28 mouse cellular contexts compared by ENCODE assay signal in the genomic region with DNA sequence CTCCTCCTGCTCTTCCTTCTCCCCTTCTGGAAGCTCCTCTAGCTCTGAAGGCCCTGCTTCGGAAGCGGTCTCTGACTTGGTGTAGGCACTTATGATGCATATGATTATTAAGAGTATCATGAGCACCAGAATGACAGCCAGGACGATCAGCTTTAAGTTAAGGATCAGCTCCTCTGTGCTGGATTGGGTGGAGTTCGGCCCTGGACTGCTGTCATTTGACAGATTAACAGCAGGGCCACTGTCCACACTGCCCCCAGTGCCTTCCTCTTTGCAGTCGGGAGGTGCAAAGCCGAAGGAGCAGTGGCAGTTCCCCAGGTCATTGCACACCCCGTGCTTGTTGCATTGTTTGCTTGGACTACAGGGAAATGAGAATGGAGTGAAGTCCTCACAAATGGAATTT. TPM values are rescaled to one million over a fixed set of nuclear protein-coding genes. Genes with fewer than 3 reads are reported as not detected.
DNase-seq lines count a peak whose midpoint lies in the region; ATAC-seq and TF ChIP-seq lines count a peak whose summit lies in the region.
"Had no signal": no experiment of that assay in that cellular context is flagged by ENCODE, and none has a peak within 500 bp of the region (broad histone marks: within the 10 kb centered on the region; RNA-seq: fewer than 3 reads in every experiment).

No protein-coding gene starts in this region.

- peak; percentile 48 for ATAC-seq in common myeloid progenitor, adult 5-6 weeks (replicated peaks; ENCODE audit: low read depth, poor library complexity, severe bottlenecking)
- no peak for ATAC-seq in liver, embryonic 14.5 days (ENCODE audit: insufficient read depth)
- peak; percentile 68 for ATAC-seq in megakaryocyte progenitor cell, adult 5-6 weeks (replicated peaks; ENCODE audit: poor library complexity)
- ATAC-seq in hindbrain, embryonic 12.5 days (ENCODE audit: low FRiP score), result no peak
- ATAC-seq: forebrain, postnatal 0 days; intestine, embryonic 15.5 days; midbrain, embryonic 16.5 days had no signal

- H3K36me3 ChIP-seq in liver, embryonic 14.5 days (replicated peaks; ENCODE audit: control insufficient read depth, insufficient read depth, low read depth), result no peaks in the 10 kb centered on the region
- no peaks in the 10 kb centered on the region for H3K36me3 ChIP-seq in hindbrain, embryonic 12.5 days
- H3K36me3 ChIP-seq: embryonic facial prominence, embryonic 15.5 days; forebrain, embryonic 10.5 days; heart, embryonic 12.5 days; intestine, embryonic 15.5 days; limb, embryonic 12.5 days had no signal

- no peak for TF ChIP-seq CTCF in liver, embryonic 14.5 days (IDR thresholded peaks at IDR 0.05; ENCODE audit: low read depth)

- no peak for TF ChIP-seq EP300 in liver, embryonic 14.5 days (IDR thresholded peaks at IDR 0.05; ENCODE audit: low read depth)

- no peak overlapping the region for H3K27ac ChIP-seq in liver, embryonic 14.5 days
- no peak overlapping the region for H3K27ac ChIP-seq in hindbrain, embryonic 12.5 days
- H3K27ac ChIP-seq: embryonic facial prominence, embryonic 15.5 days; forebrain, embryonic 10.5 days; gastrocnemius, adult 2 months; hindbrain, embryonic 14.5 days; intestine, embryonic 15.5 days; limb, embryonic 12.5 days had no signal

- peaks cover 0 to 9% of the 10 kb centered on the region in 2 experiments; a peak in 2 of 4 replicates for H3K4me1 ChIP-seq in liver, embryonic 14.5 days (replicated peaks; ENCODE audit: control insufficient read depth in 2 of 2, insufficient read depth in 2 of 2, low read length in 1 of 2)
- H3K4me1 ChIP-seq in hindbrain, embryonic 12.5 days, result no peaks in the 10 kb centered on the region
- H3K4me1 ChIP-seq: embryonic facial prominence, embryonic 15.5 days; forebrain, embryonic 10.5 days; heart, embryonic 12.5 days; intestine, embryonic 15.5 days; limb, embryonic 12.5 days had no signal

- H3K9me3 ChIP-seq in liver, embryonic 14.5 days (ENCODE audit: control insufficient read depth, low read length), result no peaks in the 10 kb centered on the region
- H3K9me3 ChIP-seq in hindbrain, embryonic 12.5 days (replicated peaks), result no peaks in the 10 kb centered on the region
- H3K9me3 ChIP-seq: embryonic facial prominence, embryonic 15.5 days; forebrain, embryonic 10.5 days; heart, embryonic 12.5 days; intestine, embryonic 15.5 days; limb, embryonic 12.5 days had no signal

- 23% methylated on average over 7 of the region's 7 CpGs for WGBS in liver, embryonic 14.5 days (ENCODE audit: insufficient replicate concordance)
- 73% methylated on average over 7 of the region's 7 CpGs for WGBS in hindbrain, embryonic 12.5 days

- DNase-seq in 416B (ENCODE audit: low read depth), result peak; percentile 51
- no peak for DNase-seq in liver, embryonic 14.5 days (ENCODE audit: low read depth in 3 of 3, low spot score in 3 of 3)
- no peak for DNase-seq in frontal cortex, postnatal 25 days (ENCODE audit: low spot score in 2 of 2)
- DNase-seq in embryo, embryonic 11 days, result no peak
- DNase-seq: cerebellum, adult 9-11 months; forebrain, postnatal 0 days; gastrocnemius, adult 2 months; kidney, adult 9 months; kidney, postnatal 36 days; lung, embryonic 14.5 days; thymus, postnatal 14 days had no signal

- H3K27me3 ChIP-seq in liver, embryonic 14.5 days (ENCODE audit: control insufficient read depth, insufficient read depth, low read length), result no peaks in the 10 kb centered on the region
- H3K27me3 ChIP-seq in hindbrain, embryonic 12.5 days, result no peaks in the 10 kb centered on the region
- H3K27me3 ChIP-seq: CH12.LX; embryonic facial prominence, embryonic 15.5 days; heart, embryonic 12.5 days; intestine, embryonic 15.5 days; limb, embryonic 12.5 days had no signal

- no peak overlapping the region for H3K9ac ChIP-seq in liver, embryonic 14.5 days (replicated peaks)
- no peak overlapping the region for H3K9ac ChIP-seq in hindbrain, embryonic 12.5 days
- H3K9ac ChIP-seq: embryonic facial prominence, embryonic 15.5 days; forebrain, postnatal 0 days; heart, embryonic 12.5 days; hindbrain, embryonic 14.5 days; intestine, embryonic 15.5 days; limb, embryonic 12.5 days; lung, embryonic 14.5 days had no signal

- no peak overlapping the region for H3K4me3 ChIP-seq in liver, embryonic 14.5 days (ENCODE audit: insufficient read depth in 1 of 2, low read depth in 2 of 2, low read length in 2 of 2)
- H3K4me3 ChIP-seq in hindbrain, embryonic 12.5 days, result no peak overlapping the region
- H3K4me3 ChIP-seq: embryonic facial prominence, embryonic 15.5 days; forebrain, embryonic 10.5 days; heart, embryonic 12.5 days; intestine, embryonic 15.5 days; limb, embryonic 12.5 days had no signal

- peak overlapping the region; percentile 47; the same call in 1 of the 2 replicates for H3K4me2 ChIP-seq in liver, embryonic 14.5 days (ENCODE audit: low read depth)
- no peak overlapping the region for H3K4me2 ChIP-seq in hindbrain, embryonic 12.5 days (replicated peaks)
- H3K4me2 ChIP-seq: embryonic facial prominence, embryonic 15.5 days; heart, embryonic 12.5 days; hindbrain, embryonic 14.5 days; intestine, embryonic 15.5 days; limb, embryonic 12.5 days; lung, embryonic 14.5 days had no signal

RNA-seq across cellular contexts. Expression of gene Adam1b, which starts 2.5 kb away (rescaled TPM):
- 0.23 TPM in 1 of 2 replicates, not detected in the other for total RNA-seq in common myeloid progenitor, adult 5-6 weeks (2017)
- not detected in 2 replicates for polyA plus RNA-seq in liver, embryonic 14.5 days (2012; rRNA removed)
- not detected in 2 replicates for polyA plus RNA-seq in liver, embryonic 14.5 days (2014; fragmentation: Nextera tagmentation; extraction: Ambion mirVana)
- 0.05 TPM in 1 of 2 replicates, not detected in the other for total RNA-seq in megakaryocyte progenitor cell, adult 5-6 weeks (2015)
- 0.25 TPM in 1 of 2 replicates, not detected in the other for total RNA-seq in megakaryocyte progenitor cell, adult 5-6 weeks (2017)
- polyA plus RNA-seq in hindbrain, embryonic 12.5 days (2016; fragmentation: Nextera tagmentation; extraction: Ambion mirVana), result not detected in 2 replicates
- total RNA-seq: adrenal gland, postnatal 4 days; forebrain, postnatal 0 days; gastrocnemius, adult 2 months; heart, postnatal 25 days; left cerebral cortex, adult 8-10 months had no signal
- polyA plus RNA-seq: embryonic facial prominence, embryonic 15.5 days; forebrain, embryonic 10.5 days; forebrain, postnatal 0 days; hindbrain, embryonic 14.5 days; lung, embryonic 14.5 days; midbrain, embryonic 16.5 days; small intestine, adult 2 months had no signal

RNA-seq across cellular contexts. Expression of gene Adam1a, which starts 44.6 kb away (rescaled TPM):
- total RNA-seq in common myeloid progenitor, adult 5-6 weeks (2017), result 3.1 and 3.4 TPM in 2 replicates
- polyA plus RNA-seq in liver, embryonic 14.5 days (2012; rRNA removed), result 1.5 and 1.6 TPM in 2 replicates
- 0.20 and 0.28 TPM in 2 replicates for polyA plus RNA-seq in liver, embryonic 14.5 days (2014; fragmentation: Nextera tagmentation; extraction: Ambion mirVana)
- total RNA-seq in megakaryocyte progenitor cell, adult 5-6 weeks (2015), result 1.5 and 2.0 TPM in 2 replicates
- total RNA-seq in megakaryocyte progenitor cell, adult 5-6 weeks (2017), result 1.2 and 2.3 TPM in 2 replicates
- polyA plus RNA-seq in hindbrain, embryonic 12.5 days (2016; fragmentation: Nextera tagmentation; extraction: Ambion mirVana), result 3.2 and 3.8 TPM in 2 replicates

RNA-seq across cellular contexts. Expression of gene Gm42878, which starts 44.6 kb away (rescaled TPM):
- total RNA-seq in common myeloid progenitor, adult 5-6 weeks (2017), result not detected in 2 replicates
- 0.07 TPM in 1 of 2 replicates, not detected in the other for polyA plus RNA-seq in liver, embryonic 14.5 days (2012; rRNA removed)
- polyA plus RNA-seq in liver, embryonic 14.5 days (2014; fragmentation: Nextera tagmentation; extraction: Ambion mirVana), result not detected in 2 replicates
- total RNA-seq in megakaryocyte progenitor cell, adult 5-6 weeks (2015), result not detected in 2 replicates
- total RNA-seq in megakaryocyte progenitor cell, adult 5-6 weeks (2017), result 0.08 TPM in 1 of 2 replicates, not detected in the other
- not detected in 2 replicates for polyA plus RNA-seq in hindbrain, embryonic 12.5 days (2016; fragmentation: Nextera tagmentation; extraction: Ambion mirVana)
- total RNA-seq: adrenal gland, postnatal 4 days; gastrocnemius, adult 2 months; heart, postnatal 25 days; layer of hippocampus, postnatal 10 days; left cerebral cortex, adult 8-10 months had no signal
- polyA plus RNA-seq: embryonic facial prominence, embryonic 15.5 days; forebrain, embryonic 10.5 days; forebrain, postnatal 0 days; gonadal fat pad, adult 2 months; heart, embryonic 12.5 days; hindbrain, embryonic 14.5 days; intestine, embryonic 15.5 days; limb, embryonic 12.5 days; lung, embryonic 14.5 days; midbrain, embryonic 16.5 days; small intestine, adult 2 months had no signal

RNA-seq across cellular contexts. Expression of gene Mapkapk5, which starts 45.0 kb away (rescaled TPM):
- total RNA-seq in common myeloid progenitor, adult 5-6 weeks (2017), result 93.8 and 95.0 TPM in 2 replicates
- 27.2 and 43.4 TPM in 2 replicates for polyA plus RNA-seq in liver, embryonic 14.5 days (2012; rRNA removed)
- polyA plus RNA-seq in liver, embryonic 14.5 days (2014; fragmentation: Nextera tagmentation; extraction: Ambion mirVana), result 22.8 and 31.4 TPM in 2 replicates
- 102 TPM in 2 replicates for total RNA-seq in megakaryocyte progenitor cell, adult 5-6 weeks (2015)
- 115 and 127 TPM in 2 replicates for total RNA-seq in megakaryocyte progenitor cell, adult 5-6 weeks (2017)
- polyA plus RNA-seq in hindbrain, embryonic 12.5 days (2016; fragmentation: Nextera tagmentation; extraction: Ambion mirVana), result 62.8 and 63.0 TPM in 2 replicates

RNA-seq across cellular contexts. Expression of gene Erp29, which starts 48.4 kb away (rescaled TPM):
- 719 and 742 TPM in 2 replicates for total RNA-seq in common myeloid progenitor, adult 5-6 weeks (2017)
- 26.4 and 63.7 TPM in 2 replicates for polyA plus RNA-seq in liver, embryonic 14.5 days (2012; rRNA removed)
- polyA plus RNA-seq in liver, embryonic 14.5 days (2014; fragmentation: Nextera tagmentation; extraction: Ambion mirVana), result 74.9 and 82.1 TPM in 2 replicates
- 225 and 238 TPM in 2 replicates for total RNA-seq in megakaryocyte progenitor cell, adult 5-6 weeks (2015)
- total RNA-seq in megakaryocyte progenitor cell, adult 5-6 weeks (2017), result 1,016 and 1,033 TPM in 2 replicates
- polyA plus RNA-seq in hindbrain, embryonic 12.5 days (2016; fragmentation: Nextera tagmentation; extraction: Ambion mirVana), result 139 and 145 TPM in 2 replicates

Comparison
In these comparisons a context has a peak if more than half of its experiments do, and no peak if none do; other contexts are left out.
1. ATAC-seq: peak in common myeloid progenitor, adult 5-6 weeks (single experiment) and megakaryocyte progenitor cell, adult 5-6 weeks (single experiment); none in liver, embryonic 14.5 days (single experiment) and hindbrain, embryonic 12.5 days (single experiment).